ENCODE assay signal across 17 mouse cellular contexts in genomic region chr10:43557630-43558165, GRCm38 (mm10).
"Had no signal": no experiment of that assay in that cellular context is flagged by ENCODE, and none has a peak within 500 bp of the region (broad histone marks: within the 10 kb centered on the region; RNA-seq: fewer than 3 reads in every experiment).

No protein-coding gene starts in this region.

- H3K27me3 ChIP-seq: limb, embryonic 12.5 days; liver, embryonic 15.5 days; midbrain, embryonic 12.5 days; stomach, embryonic 15.5 days had no signal

- H3K9ac ChIP-seq: limb, embryonic 12.5 days; liver, embryonic 15.5 days; midbrain, embryonic 12.5 days; stomach, embryonic 15.5 days had no signal

- H3K36me3 ChIP-seq: limb, embryonic 12.5 days; liver, embryonic 15.5 days; midbrain, embryonic 12.5 days; stomach, embryonic 15.5 days had no signal

- H3K9me3 ChIP-seq: liver, embryonic 15.5 days; midbrain, embryonic 12.5 days; stomach, embryonic 15.5 days had no signal

- H3K27ac ChIP-seq: layer of hippocampus, adult 2 months; limb, embryonic 12.5 days; liver, embryonic 15.5 days; midbrain, embryonic 12.5 days; stomach, embryonic 15.5 days had no signal

- H3K4me3 ChIP-seq: layer of hippocampus, adult 2 months; limb, embryonic 12.5 days; liver, embryonic 15.5 days; midbrain, embryonic 12.5 days; stomach, embryonic 15.5 days had no signal

- DNase-seq: kidney, adult 11 months; kidney, postnatal 10 days; kidney, postnatal 4 days; liver; lung, adult 2 months; lung, postnatal 4 days; right cerebral cortex, adult 18-20 months; right cerebral cortex, postnatal 25 days; thymus, adult 2 months; thymus, postnatal 25 days had no signal

- H3K4me1 ChIP-seq: limb, embryonic 12.5 days; midbrain, embryonic 12.5 days; stomach, embryonic 15.5 days had no signal

- ATAC-seq: lung, postnatal 0 days; midbrain, embryonic 16.5 days had no signal
